Mouse (Mus musculus): ENCODE results near the gene Pkp4. TPM values are rescaled to one million over a fixed set of nuclear protein-coding genes. Genes with fewer than 3 reads are reported as not detected.

Gene Pkp4
- total and polyA plus RNA-seq, 2 experiments from 2014 or later, result 20.1 to 97.6 TPM

GRCm38 (mm10) chr2:59327946-59328345, 167.3 kb downstream of the Pkp4 start:
- Histone ChIP-seq H3K27ac (ENCODE audit: low read depth, low read length) (no peak overlapping the region), H3K4me3 (ENCODE audit: low read depth, low read length) (no peak overlapping the region), H3K27me3 (ENCODE audit: insufficient read depth, low read length) (no peaks in the 10 kb centered on the region), H3K9me3 (ENCODE audit: low read length) (no peaks in the 10 kb centered on the region), H3K36me3 (ENCODE audit: insufficient read depth) (peaks cover 1% of the 10 kb centered on the region; the same call in 1 of the 2 replicates), H3K4me2 (ENCODE audit: low read depth) (no peak overlapping the region), H3K9ac (no peak overlapping the region), H3K4me1 (ENCODE audit: insufficient read depth) (no peaks in the 10 kb centered on the region)
- DNase-seq (no peak), ATAC-seq (no peak)
- 80% methylated on average over 5 of the region's 5 CpGs for WGBS
- no peak for TF ChIP-seq CTCF (IDR thresholded peaks at IDR 0.05; ENCODE audit: low read depth)

- Histone ChIP-seq H3K4me3 (ENCODE audit: low read depth, low read length) (no peak overlapping the region), H3K4me2 (ENCODE audit: low read depth) (no peak overlapping the region), H3K9me3 (ENCODE audit: low read length) (no peaks in the 10 kb centered on the region), H3K9ac (no peak overlapping the region), H3K4me1 (ENCODE audit: insufficient read depth) (no peaks in the 10 kb centered on the region), H3K27ac (ENCODE audit: low read depth, low read length) (no peak overlapping the region), H3K36me3 (ENCODE audit: insufficient read depth) (peaks cover 5% of the 10 kb centered on the region; the same call in 1 of the 2 replicates), H3K27me3 (ENCODE audit: insufficient read depth, low read length) (no peaks in the 10 kb centered on the region)
- no peak for ATAC-seq
- no peak for DNase-seq
- TF ChIP-seq CTCF (IDR thresholded peaks at IDR 0.05; ENCODE audit: low read depth), result no peak
- 69% methylated on average over 9 of the region's 9 CpGs for WGBS
Measured at GRCm38 (mm10) chr2:59331093-59331492, 170.4 kb downstream of the Pkp4 start.

GRCm38 (mm10) chr2:59332523-59332922, 171.9 kb downstream of the Pkp4 start:
- DNase-seq (no peak), ATAC-seq (no peak)
- Histone ChIP-seq H3K9me3 (ENCODE audit: low read length) (no peaks in the 10 kb centered on the region), H3K27ac (ENCODE audit: low read depth, low read length) (no peak overlapping the region), H3K36me3 (ENCODE audit: insufficient read depth) (peaks cover 9% of the 10 kb centered on the region; the same call in 1 of the 2 replicates), H3K27me3 (ENCODE audit: insufficient read depth, low read length) (no peaks in the 10 kb centered on the region), H3K4me1 (ENCODE audit: insufficient read depth) (no peaks in the 10 kb centered on the region), H3K9ac (no peak overlapping the region), H3K4me2 (ENCODE audit: low read depth) (no peak overlapping the region), H3K4me3 (ENCODE audit: low read depth, low read length) (no peak overlapping the region)
- 73% methylated on average over 4 of the region's 4 CpGs for WGBS
- no peak for TF ChIP-seq CTCF (IDR thresholded peaks at IDR 0.05; ENCODE audit: low read depth)

- DNase-seq (no peak), ATAC-seq (peak; percentile 42)
- WGBS, result 78% methylated on average over 11 of the region's 11 CpGs
- Histone ChIP-seq H3K27ac (ENCODE audit: low read depth, low read length) (no peak overlapping the region), H3K9ac (no peak overlapping the region), H3K9me3 (ENCODE audit: low read length) (no peaks in the 10 kb centered on the region), H3K4me2 (ENCODE audit: low read depth) (no peak overlapping the region), H3K4me3 (ENCODE audit: low read depth, low read length) (no peak overlapping the region), H3K36me3 (ENCODE audit: insufficient read depth) (peaks cover 38% of the 10 kb centered on the region), H3K4me1 (ENCODE audit: insufficient read depth) (no peaks in the 10 kb centered on the region), H3K27me3 (ENCODE audit: insufficient read depth, low read length) (no peaks in the 10 kb centered on the region)
- no peak for TF ChIP-seq CTCF (IDR thresholded peaks at IDR 0.05; ENCODE audit: low read depth)
Measured at GRCm38 (mm10) chr2:59338501-59338900, 177.9 kb downstream of the Pkp4 start.

GRCm38 (mm10) chr2:59338926-59339325, 178.3 kb downstream of the Pkp4 start:
- no peak for TF ChIP-seq CTCF (IDR thresholded peaks at IDR 0.05; ENCODE audit: low read depth)
- Histone ChIP-seq H3K9me3 (ENCODE audit: low read length) (no peaks in the 10 kb centered on the region), H3K4me2 (ENCODE audit: low read depth) (no peak overlapping the region), H3K27me3 (ENCODE audit: insufficient read depth, low read length) (no peaks in the 10 kb centered on the region), H3K27ac (ENCODE audit: low read depth, low read length) (no peak overlapping the region), H3K4me1 (ENCODE audit: insufficient read depth) (no peaks in the 10 kb centered on the region), H3K36me3 (ENCODE audit: insufficient read depth) (peaks cover 42% of the 10 kb centered on the region), H3K9ac (no peak overlapping the region), H3K4me3 (ENCODE audit: low read depth, low read length) (no peak overlapping the region)
- DNase-seq (no peak), ATAC-seq (no peak)
- WGBS, result 78% methylated on average over 8 of the region's 8 CpGs

- 88% methylated on average over 5 of the region's 5 CpGs for WGBS
- Histone ChIP-seq H3K27ac (ENCODE audit: low read depth, low read length) (no peak overlapping the region), H3K36me3 (ENCODE audit: insufficient read depth) (peaks cover 47% of the 10 kb centered on the region), H3K9ac (no peak overlapping the region), H3K9me3 (ENCODE audit: low read length) (no peaks in the 10 kb centered on the region), H3K27me3 (ENCODE audit: insufficient read depth, low read length) (no peaks in the 10 kb centered on the region), H3K4me1 (ENCODE audit: insufficient read depth) (no peaks in the 10 kb centered on the region), H3K4me3 (ENCODE audit: low read depth, low read length) (no peak overlapping the region), H3K4me2 (ENCODE audit: low read depth) (no peak overlapping the region)
- DNase-seq (no peak), ATAC-seq (no peak)
- no peak for TF ChIP-seq CTCF (IDR thresholded peaks at IDR 0.05; ENCODE audit: low read depth)
Measured at GRCm38 (mm10) chr2:59339776-59340539, 179.3 kb downstream of the Pkp4 start.

- H3K9ac ChIP-seq, result no peak overlapping the region
- H3K27ac ChIP-seq (ENCODE audit: low read depth, low read length), result no peak overlapping the region
- 94% methylated on average over 1 of the region's 1 CpGs for WGBS
- H3K4me3 ChIP-seq (ENCODE audit: low read depth, low read length), result no peak overlapping the region
- H3K27me3 ChIP-seq (ENCODE audit: insufficient read depth, low read length), result no peaks in the 10 kb centered on the region
- DNase-seq (no peak), ATAC-seq (peak; percentile 42; the same call in 1 of the 2 replicates)
- no peaks in the 10 kb centered on the region for H3K9me3 ChIP-seq (ENCODE audit: low read length)
- H3K36me3 ChIP-seq (ENCODE audit: insufficient read depth), result peaks cover 47% of the 10 kb centered on the region
- H3K4me1 ChIP-seq (ENCODE audit: insufficient read depth), result no peaks in the 10 kb centered on the region
- H3K4me2 ChIP-seq (ENCODE audit: low read depth), result no peak overlapping the region
- TF ChIP-seq CTCF (IDR thresholded peaks at IDR 0.05; ENCODE audit: low read depth), result no peak
Measured at GRCm38 (mm10) chr2:59340878-59341277, 180.2 kb downstream of the Pkp4 start.
